In the genomic region with DNA sequence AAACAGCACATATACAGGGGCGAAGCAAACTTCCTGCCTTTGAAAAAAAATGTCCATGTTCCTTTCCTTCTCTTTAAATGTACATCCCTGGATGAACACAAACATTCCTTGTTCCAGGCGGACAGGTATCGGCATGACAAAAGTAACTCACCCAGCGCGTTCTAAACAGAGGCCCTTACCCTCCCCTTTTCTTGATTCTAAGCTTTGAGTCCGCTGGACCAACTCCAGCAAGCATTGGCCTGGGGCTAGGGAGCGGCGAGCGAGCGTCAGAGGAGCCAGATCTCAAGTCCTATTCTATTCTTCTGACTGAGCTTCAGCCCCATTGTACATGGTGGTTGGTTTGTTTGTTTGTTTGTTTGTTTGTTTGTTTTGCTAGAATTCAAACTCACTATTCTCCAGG, we compare ENCODE assay signal across 19 mouse cellular contexts.
DNase-seq lines count a peak whose midpoint lies in the region; ATAC-seq and TF ChIP-seq lines count a peak whose summit lies in the region.
"Had no signal": no experiment of that assay in that cellular context is flagged by ENCODE, and none has a peak within 500 bp of the region (broad histone marks: within the 10 kb centered on the region; RNA-seq: fewer than 3 reads in every experiment).

No protein-coding gene starts in this region.

- no peaks in the 10 kb centered on the region for H3K4me1 ChIP-seq in kidney, embryonic 14.5 days (ENCODE audit: control insufficient read depth, insufficient read depth, low read length)
- no peaks in the 10 kb centered on the region for H3K4me1 ChIP-seq in lung, embryonic 14.5 days (ENCODE audit: insufficient read depth)
- no peaks in the 10 kb centered on the region for H3K4me1 ChIP-seq in lung, adult 2 months (ENCODE audit: control insufficient read depth, insufficient read depth, low read length)
- 0 out of 2 replicates have a peak, but pooled peaks cover 2% of the 10 kb centered on the region for H3K4me1 ChIP-seq in liver, postnatal 0 days (ENCODE audit: insufficient read depth)
- H3K4me1 ChIP-seq: embryonic facial prominence, embryonic 12.5 days; limb, embryonic 12.5 days; midbrain, embryonic 15.5 days had no signal

- ATAC-seq in kidney, embryonic 14.5 days (ENCODE audit: low FRiP score, low TSS enrichment) = no peak
- ATAC-seq in lung, embryonic 14.5 days (ENCODE audit: insufficient read depth) = no peak
- ATAC-seq in liver, postnatal 0 days = no peak
- ATAC-seq: liver, embryonic 12.5 days; midbrain, embryonic 15.5 days had no signal

- no peak overlapping the region for H3K27ac ChIP-seq in kidney, embryonic 14.5 days (ENCODE audit: low read depth, low read length)
- H3K27ac ChIP-seq in lung, embryonic 14.5 days (ENCODE audit: low read depth) = no peak overlapping the region
- H3K27ac ChIP-seq in liver, postnatal 0 days (ENCODE audit: low read depth) = no peak overlapping the region
- H3K27ac ChIP-seq: embryonic facial prominence, embryonic 12.5 days; limb, embryonic 12.5 days; liver, embryonic 12.5 days; midbrain, embryonic 15.5 days had no signal

- H3K9ac ChIP-seq in kidney, embryonic 14.5 days (ENCODE audit: low read depth, low read length) = no peak overlapping the region
- no peak overlapping the region for H3K9ac ChIP-seq in lung, embryonic 14.5 days
- no peak overlapping the region for H3K9ac ChIP-seq in liver, postnatal 0 days (replicated peaks)
- H3K9ac ChIP-seq: embryonic facial prominence, embryonic 12.5 days; limb, embryonic 12.5 days; liver, embryonic 12.5 days; midbrain, embryonic 15.5 days had no signal

- peak; percentile 13 for DNase-seq in kidney, adult 9 months
- peak; percentile 11 for DNase-seq in lung, embryonic 14.5 days
- no peak for DNase-seq in lung, adult 2 months
- DNase-seq in ES-CJ7 (ENCODE audit: low read depth, low spot score) = peak; percentile 26
- DNase-seq in ZHBTc4 (ENCODE audit: low read depth, low spot score) = peak; percentile 74
- DNase-seq in liver, postnatal 0 days = no peak
- no peak for DNase-seq in heart, postnatal 14 days
- DNase-seq: cerebellum, adult 2 months; gastrocnemius, postnatal 14 days; right cerebral cortex, postnatal 25 days; thymus, adult 18-20 months; thymus, postnatal 4 days had no signal

- TF ChIP-seq CTCF in lung, embryonic 14.5 days (IDR thresholded peaks at IDR 0.05; ENCODE audit: low read depth) = no peak
- no peak for TF ChIP-seq CTCF in lung, adult 2 months (IDR thresholded peaks at IDR 0.05; ENCODE audit: insufficient read depth, low read length)
- no peak for TF ChIP-seq CTCF in liver, postnatal 0 days (IDR thresholded peaks at IDR 0.05; ENCODE audit: low read depth)

- H3K4me2 ChIP-seq in kidney, embryonic 14.5 days (replicated peaks; ENCODE audit: low read depth, low read length) = no peak overlapping the region
- no peak overlapping the region for H3K4me2 ChIP-seq in lung, embryonic 14.5 days
- no peak overlapping the region for H3K4me2 ChIP-seq in liver, postnatal 0 days (ENCODE audit: low read depth, low read length)
- H3K4me2 ChIP-seq: embryonic facial prominence, embryonic 12.5 days; limb, embryonic 12.5 days; liver, embryonic 12.5 days; midbrain, embryonic 15.5 days had no signal

- intact Hi-C loops in heart, postnatal 14 days (cut with DNase I) = no loop called here

- no peak for TF ChIP-seq POLR2A in lung, adult 2 months (IDR thresholded peaks at IDR 0.05; ENCODE audit: borderline replicate concordance, extremely low read depth, low read depth, low read length)

- no peak for TF ChIP-seq EP300 in liver, postnatal 0 days (IDR thresholded peaks at IDR 0.05; ENCODE audit: low read depth)

- H3K9me3 ChIP-seq in kidney, embryonic 14.5 days (ENCODE audit: control insufficient read depth, low read length) = no peaks in the 10 kb centered on the region
- H3K9me3 ChIP-seq in lung, embryonic 14.5 days (ENCODE audit: low read depth, low read length) = no peaks in the 10 kb centered on the region
- H3K9me3 ChIP-seq in liver, postnatal 0 days (ENCODE audit: low read length) = no peaks in the 10 kb centered on the region
- H3K9me3 ChIP-seq: embryonic facial prominence, embryonic 12.5 days; G1E; limb, embryonic 12.5 days; liver, embryonic 12.5 days; midbrain, embryonic 15.5 days had no signal

- no peaks in the 10 kb centered on the region for H3K36me3 ChIP-seq in kidney, embryonic 14.5 days (ENCODE audit: control insufficient read depth, insufficient read depth, low read length)
- no peaks in the 10 kb centered on the region for H3K36me3 ChIP-seq in lung, embryonic 14.5 days (ENCODE audit: insufficient read depth)
- H3K36me3 ChIP-seq in liver, postnatal 0 days (replicated peaks; ENCODE audit: insufficient read depth, low read length) = no peaks in the 10 kb centered on the region
- H3K36me3 ChIP-seq: embryonic facial prominence, embryonic 12.5 days; G1E; limb, embryonic 12.5 days; liver, embryonic 12.5 days; midbrain, embryonic 15.5 days had no signal

- no peak overlapping the region for H3K4me3 ChIP-seq in kidney, embryonic 14.5 days (ENCODE audit: low read length)
- no peak overlapping the region for H3K4me3 ChIP-seq in lung, embryonic 14.5 days (ENCODE audit: low read depth, low read length)
- H3K4me3 ChIP-seq in lung, adult 2 months (replicated peaks; ENCODE audit: extremely low read depth, low read depth, low read length) = no peak overlapping the region
- H3K4me3 ChIP-seq in liver, postnatal 0 days (ENCODE audit: low read depth, low read length) = no peak overlapping the region
- H3K4me3 ChIP-seq: embryonic facial prominence, embryonic 12.5 days; limb, embryonic 12.5 days; liver, embryonic 12.5 days; midbrain, embryonic 15.5 days; myocyte had no signal

- 76% methylated on average over 10 of the region's 10 CpGs for WGBS in kidney, embryonic 14.5 days
- 62% methylated on average over 10 of the region's 10 CpGs for WGBS in lung, embryonic 14.5 days
- whole genome bisulfite sequencing in lung, adult 2 months = 72% methylated on average over 10 of the region's 10 CpGs
- WGBS in liver, postnatal 0 days (ENCODE audit: insufficient replicate concordance) = 75% methylated on average over 10 of the region's 10 CpGs

- no peaks in the 10 kb centered on the region for H3K27me3 ChIP-seq in kidney, embryonic 14.5 days (ENCODE audit: control insufficient read depth, insufficient read depth, low read length)
- H3K27me3 ChIP-seq in lung, embryonic 14.5 days (ENCODE audit: insufficient read depth, low read length) = no peaks in the 10 kb centered on the region
- no peaks in the 10 kb centered on the region for H3K27me3 ChIP-seq in liver, postnatal 0 days (ENCODE audit: insufficient read depth, low read length)
- H3K27me3 ChIP-seq: embryonic facial prominence, embryonic 12.5 days; liver, embryonic 12.5 days; midbrain, embryonic 15.5 days had no signal

Comparison
In these comparisons a context has a peak if more than half of its experiments do, and no peak if none do; other contexts are left out.
1. DNase-seq: peak in kidney, adult 9 months (single experiment), lung, embryonic 14.5 days (single experiment), ES-CJ7 (single experiment) and ZHBTc4 (single experiment); none in lung, adult 2 months (single experiment), liver, postnatal 0 days (single experiment) and heart, postnatal 14 days (0 of 2).